Mouse (Mus musculus) natural killer cell, adult 2 months (primary cell): ENCODE data around the gene Pgap2.

Experiments
- DNase-seq, 2 experiments: peaks; one replicate each; pipeline ENCODE4 v3.0.0; 2022; ENCODE audit warnings: low spot score in 2 of 2

Gene Pgap2

DNA sequence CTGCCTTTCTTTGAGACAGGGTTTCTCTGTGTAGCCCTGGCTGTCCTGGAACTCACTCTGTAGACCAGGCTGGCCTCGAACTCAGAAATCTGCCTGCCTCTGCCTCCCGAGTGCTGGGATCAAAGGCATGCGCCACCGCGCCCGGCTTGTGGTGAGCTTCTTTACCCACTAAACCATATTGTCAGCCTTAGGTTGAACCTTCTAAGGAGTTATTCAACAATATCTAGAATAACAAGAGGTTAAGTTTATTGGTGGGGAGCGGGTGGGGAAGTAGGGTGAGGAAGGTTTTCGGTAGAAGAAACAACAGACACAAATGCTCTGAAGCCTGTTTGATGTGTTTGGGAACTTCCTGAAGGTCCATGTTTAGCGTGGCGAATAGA lies 56.0 kb downstream of the Pgap2 start:
- peak in 1 of 2 experiments; percentile 22 for DNase-seq

DNA sequence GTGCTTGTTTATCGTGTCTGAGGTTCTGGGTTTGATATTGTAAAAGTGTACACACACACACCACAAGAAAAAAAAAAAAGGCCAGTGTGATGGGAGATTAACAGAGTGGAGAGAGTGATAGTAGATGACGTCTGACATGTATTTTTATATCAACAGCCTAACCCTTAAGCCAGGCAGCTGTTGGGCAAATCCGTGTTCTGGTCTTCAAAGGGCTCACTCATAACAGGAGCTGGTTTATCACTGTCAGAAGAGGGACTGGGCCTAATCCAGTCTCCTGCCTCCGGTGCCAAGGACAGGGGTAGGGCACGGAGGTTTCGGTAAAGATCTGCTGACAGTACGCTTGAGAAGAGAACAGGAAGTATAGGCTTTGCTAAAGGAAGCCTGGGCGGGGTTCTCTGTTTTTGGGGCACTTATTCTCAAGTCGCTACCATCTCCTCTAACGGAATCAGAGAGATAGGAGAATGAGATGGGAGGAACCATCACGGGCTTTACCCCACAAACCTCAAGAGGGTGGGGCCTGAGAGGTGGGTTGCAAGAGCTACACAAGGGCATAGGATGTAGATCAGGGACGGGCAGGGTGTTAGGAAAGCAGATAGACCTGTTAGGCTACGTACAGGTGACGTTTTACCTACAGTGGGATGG lies 56.5 kb downstream of the Pgap2 start:
- DNase-seq = peak; percentile 82 to 90

DNA sequence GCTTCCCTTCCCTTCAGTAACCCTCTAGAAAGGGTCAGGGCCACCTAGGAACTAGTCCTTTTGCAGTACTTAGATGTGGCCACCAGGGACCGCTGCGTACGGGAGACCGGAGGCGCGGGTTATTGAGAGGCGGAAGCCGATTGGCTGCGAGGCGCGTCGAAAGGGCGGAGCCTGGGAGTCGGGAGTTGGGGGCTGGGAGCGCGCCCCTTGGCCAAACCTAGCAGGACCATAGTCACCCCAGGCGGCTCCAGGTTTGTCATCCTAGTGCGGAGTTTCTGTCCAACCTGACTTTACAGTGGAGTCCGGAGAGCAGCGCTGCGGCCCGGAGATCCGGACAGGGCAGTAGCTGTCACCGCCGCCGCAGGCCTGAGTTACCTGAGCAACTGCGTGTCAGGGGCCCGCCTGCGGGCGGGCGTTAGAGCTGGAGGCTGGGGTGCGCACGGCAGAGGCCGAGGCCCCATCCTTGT lies 57.1 kb downstream of the Pgap2 start:
- peak; percentile 93 to 95 for DNase-seq

DNA sequence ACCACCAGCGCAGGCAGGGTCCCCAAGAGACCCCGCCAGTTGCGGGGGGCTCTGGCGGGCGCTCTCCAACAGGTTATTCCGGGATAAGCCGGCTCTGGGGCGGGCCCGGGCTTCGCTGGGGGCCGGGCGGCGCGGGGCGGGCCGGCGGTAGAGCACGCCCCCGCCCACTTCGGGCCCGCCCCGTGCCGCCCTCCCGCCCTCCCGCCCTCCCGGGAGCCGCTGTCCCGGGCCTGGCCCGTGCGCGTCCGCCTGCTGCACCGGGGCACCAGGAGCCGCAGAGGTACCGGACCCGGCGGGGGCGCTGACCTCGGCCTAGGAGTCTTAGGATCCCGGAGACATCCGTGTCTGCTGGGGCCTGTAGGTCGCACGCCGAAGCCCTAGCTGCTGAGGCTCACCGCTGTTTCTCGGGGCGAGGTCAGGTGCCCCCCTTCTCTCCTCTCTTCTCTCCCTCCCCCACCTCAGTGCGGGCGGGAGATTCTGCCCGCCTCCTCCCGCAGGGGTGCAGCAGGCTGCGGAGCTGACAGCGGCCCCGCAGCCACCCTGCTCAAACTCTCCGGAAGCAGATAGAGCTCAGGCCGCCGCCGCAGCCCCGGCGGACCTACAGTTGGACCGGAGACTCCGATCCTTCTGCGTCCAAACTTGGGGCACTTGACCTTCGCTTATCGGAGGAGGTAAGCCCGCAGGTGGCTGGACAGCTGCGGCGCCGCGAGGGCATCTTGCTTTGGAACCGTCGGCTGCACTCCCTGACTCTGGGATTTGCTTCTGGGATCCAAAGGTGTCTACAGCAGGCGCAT lies 57.8 kb downstream of the Pgap2 start, which contains the start of gene Stim1:
TSS of gene Stim1 (plus strand) at position 206 of the 794 bp plus-strand sequence.
- DNase-seq = peak; percentile 60 to 71

DNA sequence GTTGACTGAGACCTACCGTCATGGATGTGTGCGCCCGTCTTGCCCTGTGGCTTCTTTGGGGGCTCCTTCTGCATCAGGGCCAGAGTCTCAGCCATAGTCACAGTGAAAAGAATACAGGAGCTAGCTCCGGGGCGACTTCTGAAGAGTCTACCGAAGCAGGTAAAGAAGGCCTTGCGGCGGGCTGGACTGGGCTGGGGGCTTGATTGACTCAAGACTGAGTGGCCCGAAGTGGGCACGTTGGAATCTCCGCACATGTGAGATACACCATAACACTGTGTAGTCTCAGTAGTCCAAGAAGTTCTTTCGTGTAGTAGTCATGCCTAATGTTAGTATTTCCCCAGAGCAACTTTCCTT lies 58.4 kb downstream of the Pgap2 start:
- no peak for DNase-seq

DNA sequence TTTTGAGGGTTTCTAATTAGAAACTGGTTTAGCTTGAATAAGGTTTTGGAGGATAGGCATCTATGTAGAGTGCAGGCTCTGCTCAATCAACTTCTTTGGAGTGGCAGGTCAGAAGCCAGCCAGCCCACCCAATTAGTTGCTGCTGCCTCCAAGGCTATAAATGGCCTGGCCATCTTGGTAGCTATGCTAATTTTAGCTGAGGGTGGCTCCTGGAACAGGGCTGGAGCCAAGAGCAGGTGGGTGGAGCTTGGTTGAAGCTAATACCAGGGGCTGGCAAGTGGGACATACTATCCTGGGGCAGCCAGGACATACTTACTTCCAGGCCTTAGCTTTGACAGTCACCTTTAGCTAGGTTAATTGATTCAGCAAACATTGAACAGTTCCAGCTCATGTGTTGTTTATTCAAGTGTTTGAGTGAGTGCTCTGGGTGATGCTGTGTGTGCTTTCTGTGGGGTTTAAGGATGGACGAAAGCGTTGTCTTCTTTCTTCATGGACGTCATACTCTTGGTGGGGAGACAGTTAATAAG lies 62.5 kb downstream of the Pgap2 start:
- DNase-seq = no peak

DNA sequence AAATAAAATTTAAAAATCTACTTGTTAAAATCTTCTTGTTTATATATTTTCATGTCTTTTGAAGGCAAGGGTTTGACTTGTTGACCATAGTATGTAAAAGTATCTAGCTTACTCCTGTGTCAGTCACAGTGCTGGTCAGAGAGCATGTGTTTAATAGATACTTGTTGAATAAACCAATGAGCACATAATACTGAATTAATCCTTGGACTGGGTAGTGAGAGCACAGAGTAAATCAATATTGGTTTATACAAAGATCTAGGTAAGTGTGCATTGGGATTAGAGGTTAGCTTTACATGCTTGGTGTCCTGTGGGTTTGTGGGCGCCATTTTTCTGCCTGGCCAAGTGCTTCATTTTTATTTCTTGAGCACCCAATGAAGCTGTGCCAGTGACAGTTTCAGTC lies 71.4 kb downstream of the Pgap2 start:
- no peak for DNase-seq

DNA sequence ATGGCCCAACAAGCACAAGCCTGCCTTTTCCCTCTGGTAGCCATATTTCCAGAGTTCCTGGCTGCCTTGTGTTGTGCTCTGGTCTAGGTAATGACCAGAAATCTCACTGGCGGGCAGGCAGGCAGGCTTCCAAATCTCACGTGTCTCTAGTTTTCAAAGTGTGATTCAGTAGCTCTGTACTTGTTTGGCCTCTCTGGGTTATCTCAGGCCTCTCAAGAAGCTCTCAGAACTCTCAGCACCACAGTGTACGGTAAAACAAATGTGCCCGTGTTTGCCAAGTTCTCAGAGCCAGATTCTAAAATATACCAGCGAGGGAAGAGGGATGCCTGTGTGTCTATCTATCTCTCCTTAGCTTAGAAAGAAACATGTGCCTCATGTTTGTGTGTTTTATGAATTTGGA lies 72.3 kb downstream of the Pgap2 start:
- no peak for DNase-seq
